Mouse (Mus musculus) hindbrain, embryonic 15.5 days (tissue): Measurements from ENCODE around the gene Kat6b. TPM values are rescaled to one million over a fixed set of nuclear protein-coding genes. Genes with fewer than 3 reads are reported as not detected.
"Not testable (repeated sequence)": the region's sequence is repeated elsewhere in the genome, so short reads cannot be mapped to it uniquely, and the experiment has no call there.

Experiments
- ATAC-seq: fragments of 200-750 bp; cut with Nextera tagmentation; 2 replicates; pipeline ENCODE4 v1.8.0; 2017; ENCODE audit warnings: low read depth, moderate number of reproducible peaks, moderate TSS enrichment; ENCODE audit not compliant: low FRiP score
- H3K27ac ChIP-seq: fragments of 300-500 bp; sonication (generic); replicated peaks from 2 replicates; pipeline ENCODE4 v1.5.1; 2015; ENCODE audit warnings: mild to moderate bottlenecking, inconsistent platforms
- H3K27me3 ChIP-seq: fragments of 300-500 bp; sonication (generic); 2 replicates; pipeline ENCODE4 v1.6.1; 2015; ENCODE audit warnings: control low read depth, inconsistent platforms
- H3K36me3 ChIP-seq: fragments of 300-500 bp; sonication (generic); 2 replicates; pipeline ENCODE4 v1.6.1; 2015; ENCODE audit warnings: control low read depth, inconsistent platforms
- H3K4me1 ChIP-seq: fragments of 300-500 bp; sonication (generic); replicated peaks from 2 replicates; pipeline ENCODE4 v1.6.1; 2015; ENCODE audit warnings: control low read depth, inconsistent platforms
- H3K4me2 ChIP-seq: fragments of 300-500 bp; sonication (generic); 2 replicates; pipeline ENCODE4 v1.6.1; 2015; ENCODE audit warnings: moderate library complexity, mild to moderate bottlenecking, inconsistent platforms
- H3K4me3 ChIP-seq: fragments of 300-500 bp; sonication (generic); 2 replicates; pipeline ENCODE4 v1.5.1; 2015; ENCODE audit warnings: mild to moderate bottlenecking, inconsistent platforms
- H3K9ac ChIP-seq: fragments of 300-500 bp; sonication (generic); 2 replicates; pipeline ENCODE4 v1.6.1; 2015; ENCODE audit warnings: inconsistent platforms
- H3K9me3 ChIP-seq: fragments of 300-500 bp; sonication (generic); 2 replicates; pipeline ENCODE4 v1.6.1; 2016; ENCODE audit warnings: control low read depth, inconsistent platforms
- WGBS: fragments of 180-500 bp; shearing (Covaris S2); methylation state at CpG from one replicate; pipeline ENCODE4 v1.1.7; 2015; 5-methylcytosine and 5-hydroxymethylcytosine counted together
- polyA plus RNA-seq: library from polyadenylated mRNA; unstranded; fragments of >200 nt; fragmentation: Nextera tagmentation; extraction: Ambion mirVana; gene quantifications from 2 replicates; pipeline ENCODE4 v1.2.1, GENCODE M21; 2015

The Kat6b gene
- polyA plus RNA-seq, 1 experiment from 2014 or later, result 17.6 TPM

- 78% methylated on average over 11 of the region's 11 CpGs for WGBS
- H3K36me3 ChIP-seq, result peaks cover 40% of the 10 kb centered on the region
- no peaks in the 10 kb centered on the region for H3K9me3 ChIP-seq
- peak; percentile 72 for ATAC-seq
- H3K9ac ChIP-seq, result no peak overlapping the region
- no peak overlapping the region for H3K4me3 ChIP-seq
- no peak overlapping the region for H3K4me2 ChIP-seq
- H3K27ac ChIP-seq, result peak overlapping the region; percentile 52
- peaks cover 3% of the 10 kb centered on the region; the same call in 1 of the 2 replicates for H3K4me1 ChIP-seq
- no peaks in the 10 kb centered on the region for H3K27me3 ChIP-seq
Observed at GRCm38 (mm10) chr14:21669633-21670421, 188.6 kb downstream of the Kat6b start.

GRCm38 (mm10) chr14:21670422-21671006 is 189.3 kb downstream of the Kat6b start:
- H3K4me3 ChIP-seq, H3K4me1 ChIP-seq, H3K27me3 ChIP-seq, H3K4me2 ChIP-seq, H3K9ac ChIP-seq, H3K9me3 ChIP-seq: not testable (repeated sequence)
- H3K27ac ChIP-seq, result peak overlapping the region; percentile 52; the same call in 1 of the 2 replicates
- WGBS, result 84% methylated on average over 15 of the region's 15 CpGs
- ATAC-seq, result peak; percentile 56
- peaks cover 36% of the 10 kb centered on the region for H3K36me3 ChIP-seq

- Histone ChIP-seq H3K9me3 (no peaks in the 10 kb centered on the region), H3K4me3 (no peak overlapping the region), H3K27ac (no peak overlapping the region), H3K36me3 (peaks cover 29% of the 10 kb centered on the region), H3K4me2 (no peak overlapping the region), H3K9ac (no peak overlapping the region), H3K4me1 (peaks cover 3% of the 10 kb centered on the region; the same call in 1 of the 2 replicates), H3K27me3 (no peaks in the 10 kb centered on the region)
- no peak for ATAC-seq
- 42% methylated on average over 4 of the region's 4 CpGs for WGBS
Observed at GRCm38 (mm10) chr14:21673100-21673499, 191.9 kb downstream of the Kat6b start.

- Histone ChIP-seq H3K27me3 (no peaks in the 10 kb centered on the region), H3K4me1 (peaks cover 5% of the 10 kb centered on the region), H3K9me3 (no peaks in the 10 kb centered on the region), H3K4me3 (no peak overlapping the region), H3K4me2 (no peak overlapping the region), H3K27ac (no peak overlapping the region), H3K36me3 (peaks cover 15% of the 10 kb centered on the region), H3K9ac (no peak overlapping the region)
- no peak for ATAC-seq
- WGBS, result 63% methylated on average over 5 of the region's 5 CpGs
Observed at GRCm38 (mm10) chr14:21674471-21674870, 193.2 kb downstream of the Kat6b start.

- Histone ChIP-seq H3K9ac (no peak overlapping the region), H3K9me3 (no peaks in the 10 kb centered on the region), H3K4me2 (no peak overlapping the region), H3K4me1 (peaks cover 8% of the 10 kb centered on the region), H3K36me3 (no peaks in the 10 kb centered on the region), H3K4me3 (no peak overlapping the region), H3K27me3 (no peaks in the 10 kb centered on the region), H3K27ac (no peak overlapping the region)
- no peak for ATAC-seq
- 80% methylated on average over 2 of the region's 2 CpGs for WGBS
Observed at GRCm38 (mm10) chr14:21676223-21676622, 195.0 kb downstream of the Kat6b start.

GRCm38 (mm10) chr14:21678509-21679285 is 197.5 kb downstream of the Kat6b start:
- H3K27me3 ChIP-seq, result no peaks in the 10 kb centered on the region
- no peak overlapping the region for H3K27ac ChIP-seq
- H3K9ac ChIP-seq, result no peak overlapping the region
- peaks cover 16% of the 10 kb centered on the region for H3K4me1 ChIP-seq
- no peak for ATAC-seq
- H3K36me3 ChIP-seq, result no peaks in the 10 kb centered on the region
- no peaks in the 10 kb centered on the region for H3K9me3 ChIP-seq
- 47% methylated on average over 7 of the region's 7 CpGs for WGBS
- no peak overlapping the region for H3K4me2 ChIP-seq
- H3K4me3 ChIP-seq, result no peak overlapping the region

- peaks cover 16% of the 10 kb centered on the region for H3K4me1 ChIP-seq
- WGBS, result 21% methylated on average over 8 of the region's 8 CpGs
- ATAC-seq, result no peak; the same call in 1 of the 2 replicates
- no peak overlapping the region for H3K27ac ChIP-seq
- no peak overlapping the region for H3K9ac ChIP-seq
- no peaks in the 10 kb centered on the region for H3K9me3 ChIP-seq
- H3K4me3 ChIP-seq, result no peak overlapping the region
- no peaks in the 10 kb centered on the region for H3K36me3 ChIP-seq
- H3K27me3 ChIP-seq, result no peaks in the 10 kb centered on the region
- no peak overlapping the region for H3K4me2 ChIP-seq
Observed at GRCm38 (mm10) chr14:21679631-21680201, 198.5 kb downstream of the Kat6b start.

- no peaks in the 10 kb centered on the region for H3K9me3 ChIP-seq
- peak overlapping the region; percentile 42 for H3K4me2 ChIP-seq
- peaks cover 24% of the 10 kb centered on the region for H3K4me1 ChIP-seq
- H3K9ac ChIP-seq, result no peak overlapping the region
- H3K4me3 ChIP-seq, result peak overlapping the region; percentile 5; the same call in 1 of the 2 replicates
- under 1% methylated on average over 9 of the region's 9 CpGs for WGBS
- H3K27me3 ChIP-seq, result 0 out of 2 replicates have a peak, but pooled peaks cover 9% of the 10 kb centered on the region
- no peak overlapping the region for H3K27ac ChIP-seq
- H3K36me3 ChIP-seq, result no peaks in the 10 kb centered on the region
- peak; percentile 49; the same call in 1 of the 2 replicates for ATAC-seq
Observed at GRCm38 (mm10) chr14:21682681-21683129, 201.5 kb downstream of the Kat6b start.

- Histone ChIP-seq H3K4me3 (no peak overlapping the region), H3K4me1 (peaks cover 24% of the 10 kb centered on the region), H3K9ac (no peak overlapping the region), H3K36me3 (no peaks in the 10 kb centered on the region), H3K27me3 (0 out of 2 replicates have a peak, but pooled peaks cover 9% of the 10 kb centered on the region), H3K27ac (no peak overlapping the region), H3K4me2 (no peak overlapping the region), H3K9me3 (no peaks in the 10 kb centered on the region)
- no peak for ATAC-seq
- 75% methylated on average over 4 of the region's 4 CpGs for WGBS
Observed at GRCm38 (mm10) chr14:21683834-21684233, 202.6 kb downstream of the Kat6b start.

GRCm38 (mm10) chr14:21685411-21686146 is 204.3 kb downstream of the Kat6b start:
- Histone ChIP-seq H3K4me2 (no peak overlapping the region), H3K4me3 (no peak overlapping the region), H3K4me1 (peaks cover 15% of the 10 kb centered on the region), H3K27ac (no peak overlapping the region), H3K9ac (no peak overlapping the region), H3K36me3 (no peaks in the 10 kb centered on the region), H3K9me3 (no peaks in the 10 kb centered on the region), H3K27me3 (0 out of 2 replicates have a peak, but pooled peaks cover 9% of the 10 kb centered on the region)
- ATAC-seq, result no peak
- WGBS, result 92% methylated on average over 10 of the region's 10 CpGs
